Mouse (Mus musculus): ENCODE data around the gene Xab2. TPM values are rescaled to one million over a fixed set of nuclear protein-coding genes. Genes with fewer than 3 reads are reported as not detected.
"Not testable (repeated sequence)": the region's sequence is repeated elsewhere in the genome, so short reads cannot be mapped to it uniquely, and the experiment has no call there.

Gene Xab2
- total RNA-seq, 1 experiment from 2014 or later: 54.3 TPM

DNA sequence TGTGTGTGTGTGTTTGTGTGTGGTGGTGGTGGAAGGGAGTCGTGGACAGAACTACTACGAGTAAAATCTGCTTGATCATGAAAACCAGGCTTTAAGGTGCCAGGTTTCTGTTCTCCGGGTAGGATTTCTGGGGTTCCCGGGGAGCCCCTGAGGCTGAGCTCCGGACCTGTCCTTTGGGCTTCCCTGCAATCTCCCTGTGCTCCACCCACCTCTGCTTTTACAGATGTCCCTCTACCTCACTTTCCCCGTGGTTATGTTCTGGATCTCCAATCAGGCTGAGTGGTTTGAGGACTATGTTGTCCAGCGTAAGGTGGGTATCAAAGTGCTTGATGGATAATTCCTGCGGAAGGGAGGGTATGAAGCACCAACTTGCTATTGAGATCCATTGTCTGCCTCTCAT lies 1.0 kb upstream of the Xab2 start:
- ATAC-seq (replicated peaks; ENCODE audit: low read depth, poor library complexity, severe bottlenecking): no peak

DNA sequence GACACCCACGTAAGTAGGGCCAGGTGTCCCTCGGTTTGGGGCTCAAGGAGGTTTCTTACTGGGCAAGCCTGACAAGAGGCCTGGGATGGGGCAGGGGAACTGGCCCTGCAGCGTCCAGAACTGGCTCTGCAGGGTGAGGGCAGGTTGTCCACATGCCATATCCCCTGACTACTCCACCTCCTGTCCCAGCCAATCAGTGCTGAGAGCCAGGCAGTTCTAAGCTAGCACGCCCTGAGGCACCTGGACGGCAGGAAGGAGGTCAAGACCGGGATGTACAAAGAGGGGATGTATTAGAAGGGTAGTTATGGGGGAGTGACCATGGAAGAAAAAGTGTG lies 11.3 kb downstream of the Xab2 start:
- no peak for ATAC-seq (replicated peaks; ENCODE audit: low read depth, poor library complexity, severe bottlenecking)

DNA sequence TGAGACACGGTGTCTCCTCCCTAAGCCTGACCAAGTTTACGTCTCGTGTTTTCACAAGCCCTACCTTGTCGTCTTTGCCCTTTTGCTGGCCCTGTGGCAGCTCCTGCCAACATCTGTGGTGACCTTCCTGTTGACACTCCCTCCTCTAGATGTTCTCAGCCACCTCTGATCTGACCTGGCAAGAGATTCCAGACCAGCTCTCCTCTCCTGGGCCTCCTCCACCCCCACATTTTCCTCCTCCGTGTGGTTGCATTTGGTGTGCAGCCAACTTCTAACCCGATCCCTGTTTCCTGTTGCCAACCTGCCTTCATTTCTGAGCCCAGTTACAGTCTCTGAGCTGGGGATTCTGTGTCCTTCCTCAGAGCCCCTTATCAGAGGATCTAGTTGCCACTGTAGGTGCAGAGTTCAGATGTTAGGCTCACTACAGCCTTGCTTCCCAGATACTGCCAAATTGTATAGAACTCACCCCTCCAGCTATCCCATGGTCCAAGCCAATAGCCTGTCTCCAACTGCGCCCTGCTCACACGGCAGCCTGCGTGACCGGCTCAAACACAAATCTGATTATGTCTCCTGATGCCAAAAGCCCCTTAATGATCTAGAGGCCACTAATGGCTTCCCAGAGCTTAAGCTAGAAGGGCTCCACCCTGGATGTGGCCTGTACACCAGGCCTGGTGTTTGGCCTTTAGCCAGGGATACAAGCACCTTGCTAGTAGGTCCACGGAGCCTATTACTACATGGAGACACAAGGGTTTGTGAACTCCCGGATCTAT lies 11.9 kb downstream of the Xab2 start:
- peak; percentile 16 for ATAC-seq (replicated peaks; ENCODE audit: low read depth, poor library complexity, severe bottlenecking)

DNA sequence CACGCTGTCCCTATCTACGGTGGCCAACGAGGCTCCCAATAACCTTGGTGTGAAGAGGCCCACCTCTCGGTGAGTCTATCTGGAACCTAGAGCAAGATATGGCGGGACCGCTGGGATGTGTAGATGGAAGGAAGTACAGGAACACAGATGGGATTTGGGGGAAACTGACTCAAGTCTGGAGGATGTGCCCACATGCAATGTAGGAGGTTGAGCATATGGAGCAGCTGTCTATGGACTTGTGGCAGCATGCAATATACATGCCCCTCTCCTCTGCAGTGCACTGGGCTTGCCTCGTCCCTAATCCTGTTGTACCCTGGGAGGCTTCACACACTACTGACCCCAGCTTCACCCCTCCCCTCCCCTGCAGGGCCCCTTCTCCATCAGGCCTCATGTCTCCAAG lies 13.3 kb downstream of the Xab2 start:
- ATAC-seq (replicated peaks; ENCODE audit: low read depth, poor library complexity, severe bottlenecking): no peak

DNA sequence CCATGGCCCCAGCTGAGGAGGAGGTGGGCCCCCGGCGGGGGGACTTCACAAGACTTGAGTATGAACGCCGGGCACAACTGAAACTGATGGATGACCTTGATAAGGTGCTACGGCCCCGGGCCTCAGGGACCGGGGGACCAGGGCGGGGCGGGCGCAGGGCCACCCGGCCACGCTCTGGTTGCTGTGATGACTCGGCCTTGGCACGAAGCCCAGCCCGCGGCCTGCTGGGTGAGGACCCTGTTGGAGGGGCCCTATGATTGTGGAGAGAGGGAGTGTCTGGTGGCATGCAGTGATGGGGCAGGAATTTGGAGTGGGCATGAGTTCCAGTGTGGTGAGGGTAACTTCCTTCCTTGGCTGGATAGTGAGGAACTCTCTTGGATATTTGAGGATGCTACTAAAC lies 14.5 kb downstream of the Xab2 start:
- ATAC-seq (replicated peaks; ENCODE audit: low read depth, poor library complexity, severe bottlenecking): peak; percentile 43

DNA sequence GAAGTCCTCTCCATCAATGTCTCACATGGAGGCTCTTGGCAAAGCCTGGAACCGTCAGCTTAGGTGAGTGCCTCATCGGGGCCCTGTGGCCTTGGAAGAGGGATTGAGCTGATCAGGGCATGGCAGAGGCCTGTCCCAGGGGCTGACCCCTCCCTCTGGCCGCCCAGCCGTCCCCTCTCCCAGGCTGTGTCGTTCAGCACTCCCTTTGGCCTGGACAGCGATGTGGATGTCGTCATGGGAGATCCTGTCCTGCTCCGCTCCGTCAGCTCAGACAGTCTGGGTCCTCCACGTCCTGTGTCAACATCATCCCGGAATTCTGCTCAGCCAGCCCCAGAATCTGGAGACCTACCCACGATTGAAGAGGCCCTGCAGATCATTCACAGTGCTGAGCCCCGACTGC lies 17.7 kb downstream of the Xab2 start:
- no peak for ATAC-seq (replicated peaks; ENCODE audit: low read depth, poor library complexity, severe bottlenecking)

DNA sequence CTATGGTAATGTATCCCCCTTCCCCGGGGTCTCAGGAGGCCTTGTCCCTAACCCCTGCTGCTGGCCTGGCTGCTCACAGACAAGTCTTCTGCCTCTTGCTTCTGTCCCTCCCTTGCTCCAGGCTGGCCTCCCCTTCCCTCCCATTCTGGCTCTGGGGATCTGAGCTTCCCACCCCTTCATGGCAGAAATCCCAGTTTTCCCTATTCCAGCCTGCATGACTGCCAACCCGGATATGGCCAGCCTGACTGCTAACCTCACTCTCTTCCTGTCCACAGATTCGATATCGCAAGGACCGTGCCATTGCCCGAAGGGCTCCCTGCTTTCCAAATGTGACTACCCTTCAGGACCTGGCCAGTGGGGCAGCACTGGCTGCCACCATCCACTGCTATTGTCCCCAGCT lies 20.7 kb downstream of the Xab2 start:
- ATAC-seq (replicated peaks; ENCODE audit: low read depth, poor library complexity, severe bottlenecking): no peak

DNA sequence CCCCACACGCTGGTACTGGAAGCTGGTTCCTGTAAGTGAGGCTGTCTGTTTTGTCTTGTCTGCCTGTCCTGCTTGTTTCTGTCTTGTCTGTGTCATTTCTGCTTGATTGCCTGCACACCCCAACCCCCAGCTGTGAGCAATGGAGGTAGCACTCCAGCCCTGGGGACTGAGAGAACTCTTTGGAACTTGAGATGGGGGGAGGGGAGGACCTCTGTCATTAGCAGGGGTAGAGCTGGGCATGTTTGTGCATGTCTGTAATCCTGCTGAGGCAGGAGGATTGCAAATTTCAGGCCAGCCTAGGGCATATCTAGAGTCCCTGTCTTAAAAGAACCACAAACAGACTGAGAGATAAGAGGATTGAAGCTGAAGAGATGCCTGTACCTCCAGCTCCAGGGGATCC lies 21.9 kb downstream of the Xab2 start:
- ATAC-seq (replicated peaks; ENCODE audit: low read depth, poor library complexity, severe bottlenecking): no peak

DNA sequence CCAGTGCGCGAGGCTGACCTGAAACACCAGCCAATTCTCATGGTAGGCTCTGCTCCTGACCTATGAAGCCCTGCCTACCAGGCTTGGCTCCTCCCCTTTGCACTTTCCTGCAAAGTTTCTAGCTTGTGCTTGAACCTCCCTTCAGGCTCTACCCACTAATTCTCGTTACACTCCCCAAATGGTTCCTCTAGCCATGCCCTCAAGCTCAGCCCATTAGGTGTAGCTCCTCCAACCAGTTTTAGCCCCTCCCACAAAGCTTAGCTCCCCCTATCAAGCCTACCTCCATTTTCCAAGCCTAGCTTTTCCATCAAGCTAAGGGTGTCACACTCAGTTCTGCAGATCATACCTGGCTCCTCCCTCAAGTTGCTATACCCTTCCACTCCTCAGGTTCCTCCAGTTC lies 23.1 kb downstream of the Xab2 start:
- no peak for ATAC-seq (replicated peaks; ENCODE audit: low read depth, poor library complexity, severe bottlenecking)

DNA sequence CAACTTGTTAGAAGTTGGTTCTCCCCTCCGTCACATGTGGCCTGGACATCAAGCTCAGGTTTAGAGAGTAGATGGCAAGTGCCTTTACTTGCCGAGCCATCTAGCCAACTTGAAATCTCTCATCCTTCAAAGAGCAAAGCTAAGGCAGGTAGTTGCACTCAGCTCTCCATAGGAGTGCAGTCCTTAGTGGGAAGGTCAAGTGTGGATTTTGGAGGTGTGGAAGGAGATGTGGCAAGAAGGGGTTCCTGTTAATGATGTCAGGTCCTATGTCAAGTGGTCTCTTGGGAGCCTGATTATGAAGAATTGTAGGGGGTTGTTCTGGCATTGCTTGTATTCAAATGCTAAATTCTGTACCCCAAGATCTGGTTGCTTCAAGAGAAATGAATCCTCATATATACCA lies 26.6 kb downstream of the Xab2 start:
- ATAC-seq (replicated peaks; ENCODE audit: low read depth, poor library complexity, severe bottlenecking): no peak

DNA sequence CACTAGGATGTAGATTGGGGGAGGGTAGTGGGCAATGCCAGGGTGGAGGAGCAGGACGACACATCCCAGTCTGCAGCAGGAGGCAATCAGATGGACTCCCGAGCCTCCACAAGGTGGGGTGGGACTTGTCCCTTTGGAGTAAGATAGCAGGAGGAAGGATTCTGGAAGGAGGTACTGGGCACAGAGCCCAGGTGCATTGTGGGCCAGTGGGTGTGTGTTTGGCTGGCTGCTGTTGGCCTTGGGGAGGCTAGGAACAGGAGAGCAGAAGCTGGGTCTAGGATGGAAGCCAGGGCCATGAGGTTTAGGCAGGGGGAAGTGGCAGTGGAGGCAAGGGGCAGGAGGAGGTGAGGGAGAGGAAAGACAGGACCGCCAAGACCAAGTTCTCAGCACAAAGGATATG lies 27.6 kb downstream of the Xab2 start:
- 0 out of 2 replicates have a peak, but pooled peaks have one; percentile 30 for ATAC-seq (replicated peaks; ENCODE audit: low read depth, poor library complexity, severe bottlenecking)

DNA sequence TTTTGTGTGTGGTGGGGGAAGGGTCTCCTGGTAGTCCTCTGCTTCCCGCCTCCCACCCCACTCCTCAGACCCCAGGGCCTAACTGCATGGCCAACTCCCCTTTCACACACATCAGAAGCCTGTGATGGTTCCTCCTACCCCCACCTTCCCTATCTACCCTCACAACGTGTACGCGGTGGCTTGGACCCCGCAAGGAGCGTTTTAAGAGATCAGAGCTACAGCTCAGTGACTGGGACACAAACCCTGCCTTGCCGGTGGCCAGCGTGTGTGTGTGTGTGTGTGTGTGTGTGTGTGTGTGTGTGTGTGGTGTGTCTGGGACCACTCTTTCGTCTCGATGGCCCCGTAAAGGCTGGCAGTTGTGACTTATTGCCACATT lies 32.9 kb downstream of the Xab2 start:
- ATAC-seq (replicated peaks; ENCODE audit: low read depth, poor library complexity, severe bottlenecking): peak; percentile 64

DNA sequence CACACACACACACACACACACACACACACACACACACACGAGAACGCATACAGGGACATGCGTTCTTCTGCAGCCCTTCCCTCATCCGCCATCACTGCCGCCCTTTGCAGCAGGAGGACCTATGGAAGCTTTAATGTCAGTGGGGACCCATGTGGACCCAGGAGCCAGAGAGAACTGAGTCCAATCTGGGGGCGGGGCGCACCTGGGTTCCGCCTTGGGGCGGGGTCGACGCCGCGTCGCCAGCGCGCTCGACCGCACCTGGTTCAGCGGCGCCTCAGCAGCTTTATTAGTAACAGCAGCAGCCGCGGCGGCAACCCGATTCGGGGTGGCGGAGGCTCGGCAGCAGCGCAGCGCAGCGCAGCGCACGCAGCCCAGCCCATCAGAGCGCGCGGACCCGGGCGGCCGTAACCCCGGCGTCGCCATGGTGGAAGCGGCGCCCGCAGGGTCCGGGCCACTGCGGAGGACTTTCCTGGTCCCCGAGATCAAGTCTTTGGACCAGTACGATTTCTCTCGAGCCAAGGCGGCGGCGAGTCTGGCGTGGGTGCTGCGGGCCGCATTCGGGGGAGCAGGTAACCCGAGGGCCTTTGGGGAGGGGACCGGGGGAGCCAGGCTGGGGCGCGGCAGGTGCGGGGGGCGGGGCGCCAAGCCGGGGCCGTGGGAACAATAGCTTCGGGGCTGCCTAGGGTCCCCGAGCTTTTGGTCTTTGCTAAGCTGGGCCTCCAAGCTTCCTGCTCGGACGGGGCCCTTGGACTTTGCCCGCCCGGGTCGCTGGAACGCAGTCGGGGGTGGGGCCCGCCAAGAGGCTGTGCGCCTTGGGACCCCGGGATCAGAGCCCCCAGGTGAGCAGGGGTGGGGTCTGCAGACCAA lies 33.5 kb downstream of the Xab2 start:
- peak; percentile 57 for ATAC-seq (replicated peaks; ENCODE audit: low read depth, poor library complexity, severe bottlenecking)

DNA sequence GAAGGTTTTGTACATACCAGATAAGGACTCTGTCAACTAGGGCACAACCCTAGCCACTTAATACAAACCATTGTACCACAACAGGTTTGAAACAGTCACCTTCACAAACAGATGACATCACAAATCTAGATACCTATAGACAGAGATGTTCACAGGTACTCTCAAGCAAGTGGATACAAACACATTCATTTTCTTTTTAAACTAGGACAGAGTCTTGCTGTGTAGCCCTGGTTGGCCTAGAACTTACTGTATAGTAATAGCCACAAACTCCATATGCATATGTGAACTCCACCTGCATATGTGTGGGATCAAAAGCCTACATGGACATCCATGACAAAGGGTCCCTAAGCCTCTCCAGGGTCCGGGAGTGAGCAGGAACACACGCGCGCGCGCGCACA lies 34.1 kb downstream of the Xab2 start, which contains the start of gene Camsap3:
Gene Camsap3, plus strand, starts transcription at position 301 of the 398 bp plus-strand sequence.
- ATAC-seq (replicated peaks; ENCODE audit: low read depth, poor library complexity, severe bottlenecking): no peak

DNA sequence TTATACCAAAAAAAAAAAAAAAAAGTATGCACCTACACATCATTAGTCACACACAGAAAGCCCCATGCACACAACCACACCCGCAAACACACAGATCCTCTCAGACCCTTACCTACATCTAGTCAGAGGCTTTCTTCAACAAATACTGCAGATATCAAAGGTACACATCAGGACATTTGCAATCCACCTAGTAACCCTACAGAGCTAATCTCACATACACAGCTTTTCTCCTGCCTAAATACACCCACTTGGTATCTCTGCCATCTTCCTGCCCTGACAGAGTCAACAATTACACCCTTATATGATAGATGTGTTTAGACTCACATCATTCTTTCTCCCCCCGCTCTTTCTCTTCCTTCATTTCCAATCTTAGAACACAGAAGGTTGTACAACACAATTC lies 34.7 kb downstream of the Xab2 start:
- no peak for ATAC-seq (replicated peaks; ENCODE audit: low read depth, poor library complexity, severe bottlenecking)

DNA sequence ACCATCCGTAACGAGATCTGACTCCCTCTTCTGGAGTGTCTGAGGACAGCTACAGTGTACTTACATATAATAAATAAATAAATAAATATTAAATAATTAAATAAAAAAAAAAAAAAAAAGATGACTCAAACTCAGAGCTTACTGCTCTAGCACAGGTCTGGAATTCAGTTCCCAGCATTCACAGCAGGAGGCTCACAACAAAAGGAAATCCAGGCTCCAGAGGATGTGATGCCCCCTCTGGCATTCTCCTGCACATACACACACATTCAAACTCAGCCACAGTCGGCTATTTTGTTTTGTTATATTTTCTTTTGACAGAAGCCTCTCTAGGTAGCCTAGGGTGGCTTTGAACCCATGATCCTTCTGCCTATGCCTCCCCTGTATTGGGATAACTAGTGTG lies 39.2 kb downstream of the Xab2 start:
- not testable (repeated sequence) for ATAC-seq (replicated peaks; ENCODE audit: low read depth, poor library complexity, severe bottlenecking)

DNA sequence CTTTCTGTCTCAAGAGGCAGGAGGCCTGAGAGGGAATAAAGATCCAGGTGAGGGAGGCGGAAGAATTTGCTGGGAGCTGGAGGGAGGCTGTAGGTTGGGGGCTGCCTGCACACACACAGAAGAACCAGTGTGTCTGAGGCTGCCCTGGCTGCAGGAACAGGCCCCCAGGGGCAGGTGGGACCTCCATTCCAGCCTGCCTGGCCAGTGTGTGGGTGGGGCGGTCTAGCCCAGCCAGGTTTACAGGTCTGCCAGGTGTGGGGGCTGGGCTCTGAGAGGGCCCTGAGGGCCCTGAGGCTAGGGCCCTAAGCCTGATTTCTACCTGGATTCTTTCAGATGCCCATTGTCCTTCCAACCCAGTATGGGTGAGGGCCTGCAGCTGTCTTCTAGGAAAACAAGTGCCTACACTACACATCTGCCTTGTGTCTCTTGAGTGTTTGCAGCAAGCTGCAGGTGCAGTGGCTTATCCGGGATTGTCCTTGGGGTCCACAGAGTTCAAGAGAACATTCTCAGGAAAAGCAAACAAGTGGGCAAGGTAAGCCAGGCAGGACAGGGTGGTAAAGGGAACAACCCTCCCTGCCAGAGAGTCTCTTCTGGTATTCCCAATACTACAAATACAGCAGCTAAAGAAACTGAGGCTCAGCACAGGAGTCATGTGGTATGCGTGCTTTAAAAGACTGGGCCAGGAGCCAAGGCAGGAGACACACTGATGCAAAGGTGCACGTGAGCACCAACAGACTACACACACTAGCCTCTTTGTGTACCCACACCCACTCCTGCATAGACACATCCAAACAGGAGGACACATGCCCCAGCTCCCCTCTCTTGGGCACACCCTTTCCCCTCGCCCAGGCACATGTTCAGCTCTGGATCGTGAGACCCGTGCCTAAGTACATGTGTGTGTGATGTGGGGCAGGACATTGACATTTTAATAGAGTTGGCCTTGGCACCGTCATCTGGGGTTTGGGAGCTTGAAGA lies 41.4 kb downstream of the Xab2 start:
- ATAC-seq (replicated peaks; ENCODE audit: low read depth, poor library complexity, severe bottlenecking): no peak

DNA sequence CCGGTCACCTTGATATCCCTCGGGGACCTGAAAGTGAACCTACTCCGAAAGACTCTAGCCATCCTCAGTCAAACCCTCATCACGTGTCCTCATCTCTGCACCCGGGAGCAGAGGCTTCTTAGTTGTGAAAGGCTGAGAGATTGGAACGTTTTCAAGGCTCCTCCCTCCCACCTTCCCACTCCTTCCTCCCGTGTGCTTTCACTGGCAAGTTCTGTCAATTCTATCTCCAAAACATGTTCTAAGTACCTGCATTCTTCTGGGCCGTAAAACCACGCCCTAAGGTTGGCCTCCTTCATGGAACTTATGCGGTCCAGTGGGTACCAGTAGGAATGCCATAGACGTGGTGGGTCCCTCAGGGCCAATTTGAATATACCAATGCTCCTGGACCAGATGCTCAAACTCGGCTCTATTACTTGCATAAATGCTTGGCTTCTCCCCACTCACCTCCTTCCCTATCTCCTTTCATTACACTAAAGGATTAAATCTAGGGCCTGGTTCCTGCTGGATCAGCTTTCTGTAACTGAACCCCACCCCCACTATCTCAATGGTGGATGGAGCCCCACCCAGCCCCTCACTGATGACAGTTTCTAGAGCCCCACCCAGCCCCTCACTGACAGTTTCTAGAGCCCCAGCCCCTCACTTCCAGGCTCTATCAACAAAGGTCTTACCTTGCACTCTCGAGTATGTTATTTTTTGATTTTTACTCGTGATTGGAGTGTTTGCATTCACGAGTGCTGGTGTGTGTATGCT lies 44.7 kb downstream of the Xab2 start:
- no peak for ATAC-seq (replicated peaks; ENCODE audit: low read depth, poor library complexity, severe bottlenecking)

DNA sequence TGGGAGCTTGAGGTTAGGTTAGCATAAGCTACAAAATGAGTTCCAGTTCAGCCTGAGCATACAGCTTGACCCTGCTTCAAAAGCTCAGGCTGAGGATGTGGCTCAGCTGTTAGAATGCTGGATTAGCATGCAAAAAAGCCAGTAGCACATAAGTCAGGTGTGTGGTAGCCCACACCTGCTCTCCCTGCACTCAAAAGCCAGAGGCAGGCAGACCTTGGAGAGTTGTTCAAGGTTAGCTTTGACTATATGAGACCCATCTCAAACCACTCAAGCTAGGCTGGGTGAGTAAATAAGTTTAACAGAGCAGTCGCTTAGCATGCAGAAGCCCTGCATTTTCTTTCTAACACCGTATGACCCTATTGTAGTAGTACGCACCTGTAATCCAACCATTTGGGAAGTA lies 46.6 kb downstream of the Xab2 start:
- ATAC-seq (replicated peaks; ENCODE audit: low read depth, poor library complexity, severe bottlenecking): no peak

DNA sequence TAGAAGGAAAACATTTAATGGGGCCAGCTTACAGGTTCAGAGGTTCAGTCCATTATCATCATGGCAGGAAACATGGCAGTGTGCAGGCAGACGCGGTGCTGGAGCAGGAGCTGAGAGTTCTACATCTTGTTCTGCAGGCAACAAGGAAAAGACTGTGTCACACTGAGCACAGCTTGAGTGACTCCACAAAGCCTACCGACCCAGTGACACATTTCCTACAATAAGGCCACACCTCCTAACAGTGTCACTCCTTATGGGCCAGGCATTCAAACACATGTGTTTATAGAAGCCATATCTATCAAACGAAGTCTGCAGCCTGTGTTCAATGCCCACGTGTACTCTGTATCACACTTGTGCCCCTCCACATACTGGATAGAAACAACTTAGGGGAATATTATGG lies 51.3 kb downstream of the Xab2 start:
- no peak for ATAC-seq (replicated peaks; ENCODE audit: low read depth, poor library complexity, severe bottlenecking)
